Mouse (Mus musculus) left cerebral cortex, postnatal 10 days (tissue): ENCODE measurements around the gene Ankrd10. TPM values are rescaled to one million over a fixed set of nuclear protein-coding genes. Genes with fewer than 3 reads are reported as not detected.

Experiments
- DNase-seq, 2 experiments: peaks; one replicate each; pipeline ENCODE4 v3.0.0; 2021 to 2022; ENCODE audit warnings: low spot score in 2 of 2, mixed read lengths in 1 of 2; ENCODE audit errors: extremely low spot score in 1 of 2
- intact Hi-C: fragments of 180-260 bp; cut with DNase I; formaldehyde crosslinking; loops from one replicate; pipeline ENCODE4 v1.15.1; 2025
- total RNA-seq, 2 experiments: library from RNA; stranded (reverse); gene quantifications; 2 replicates each; pipeline ENCODE4 v1.2.3; 2021

Gene Ankrd10
- total RNA-seq, 2 experiments from 2014 or later = 62.8 to 64.7 TPM

- intact Hi-C loops = loop anchor here (5.0 to 10.0 kb wide), 2 partner anchors 112 to 194 kb away; no protein-coding TSS in a partner anchor
- DNase-seq = no peak
Observed at GRCm38 (mm10) chr8:11619091-11619490, 16.5 kb downstream of the Ankrd10 start.

- no peak for DNase-seq
- intact Hi-C loops = loop anchor here (5.0 to 10.0 kb wide), 2 partner anchors 111 to 193 kb away; no protein-coding TSS in a partner anchor
Observed at GRCm38 (mm10) chr8:11618063-11618462, 17.5 kb downstream of the Ankrd10 start.

- intact Hi-C loops = loop anchor here (5.0 to 10.0 kb wide), 2 partner anchors 109 to 191 kb away; no protein-coding TSS in a partner anchor
- DNase-seq = peak in 1 of 2 experiments; percentile 63
Observed at GRCm38 (mm10) chr8:11616294-11616693, 19.3 kb downstream of the Ankrd10 start.

- intact Hi-C loops = loop anchor here (10.0 kb wide), 1 partner anchor 189 kb away; no protein-coding TSS in a partner anchor
Observed at GRCm38 (mm10) chr8:11614126-11614835, 21.3 kb downstream of the Ankrd10 start.

GRCm38 (mm10) chr8:11608848-11609247 is 26.7 kb downstream of the Ankrd10 start:
- no peak for DNase-seq
- intact Hi-C loops = no loop called here

More at GRCm38 (mm10) chr8:11614126-11614835, 21.3 kb downstream of the Ankrd10 start:
- no peak for DNase-seq

GRCm38 (mm10) chr8:11602006-11602680 is 33.4 kb downstream of the Ankrd10 start:
- intact Hi-C loops = loop anchor here (5.0 kb wide), 1 partner anchor 45 kb away; the partner anchor contains the start of gene Ing1
- peak; percentile 16 to 60 for DNase-seq

- DNase-seq = no peak
- intact Hi-C loops = loop anchor here (5.0 kb wide), 1 partner anchor 43 kb away; the partner anchor contains the start of gene Ing1
Observed at GRCm38 (mm10) chr8:11600301-11600951, 35.1 kb downstream of the Ankrd10 start.

- intact Hi-C loops = no loop called here
- DNase-seq = no peak
Observed at GRCm38 (mm10) chr8:11593222-11593884, 42.2 kb downstream of the Ankrd10 start.

- intact Hi-C loops = no loop called here
- no peak for DNase-seq
Observed at GRCm38 (mm10) chr8:11592296-11592695, 43.3 kb downstream of the Ankrd10 start.

GRCm38 (mm10) chr8:11591837-11592236 is 43.7 kb downstream of the Ankrd10 start:
- intact Hi-C loops = no loop called here
- no peak for DNase-seq

GRCm38 (mm10) chr8:11586374-11586745 is 49.2 kb downstream of the Ankrd10 start:
- intact Hi-C loops = no loop called here
- no peak for DNase-seq

GRCm38 (mm10) chr8:11585513-11586373 is 49.8 kb downstream of the Ankrd10 start:
- intact Hi-C loops = no loop called here
- no peak for DNase-seq

GRCm38 (mm10) chr8:11575604-11576384 is 59.8 kb downstream of the Ankrd10 start:
- intact Hi-C loops = no loop called here
- DNase-seq = no peak

GRCm38 (mm10) chr8:11574911-11575603 is 60.5 kb downstream of the Ankrd10 start:
- intact Hi-C loops = no loop called here

GRCm38 (mm10) chr8:11572428-11572827 is 63.1 kb downstream of the Ankrd10 start:
- DNase-seq = no peak
- intact Hi-C loops = no loop called here

More at GRCm38 (mm10) chr8:11574911-11575603, 60.5 kb downstream of the Ankrd10 start:
- DNase-seq = no peak

GRCm38 (mm10) chr8:11571950-11572349 is 63.6 kb downstream of the Ankrd10 start:
- DNase-seq = no peak
- intact Hi-C loops = no loop called here

- no peak for DNase-seq
- intact Hi-C loops = no loop called here
Observed at GRCm38 (mm10) chr8:11570742-11571141, 64.8 kb downstream of the Ankrd10 start.
